Mouse (Mus musculus) liver, adult 2 months (tissue): ENCODE data around the gene Alox5ap. TPM values are rescaled to one million over a fixed set of nuclear protein-coding genes. Genes with fewer than 3 reads are reported as not detected.

Source experiments
- DNase-seq: peaks from one replicate; pipeline ENCODE4 v3.0.0-alpha.2; 2011; ENCODE audit warnings: low read depth, low spot score; ENCODE audit errors: extremely low read depth
- H3K27ac ChIP-seq: fragments of 200-500 bp; replicated peaks from 2 replicates; pipeline ENCODE4 v1.5.1; 2012; ENCODE audit warnings: low read depth, mild to moderate bottlenecking, control low read depth, inconsistent platforms, low read length; ENCODE audit not compliant: insufficient read depth
- H3K27me3 ChIP-seq: fragments of 200-500 bp; 2 replicates; pipeline ENCODE4 v1.6.1; 2012; ENCODE audit warnings: mild to moderate bottlenecking, moderate library complexity, low read length, inconsistent platforms; ENCODE audit not compliant: control insufficient read depth, insufficient read depth
- H3K36me3 ChIP-seq: fragments of 200-500 bp; 2 replicates; pipeline ENCODE4 v1.6.1; 2012; ENCODE audit warnings: low read length, inconsistent platforms; ENCODE audit not compliant: control insufficient read depth, insufficient read depth
- H3K4me1 ChIP-seq: fragments of 200-500 bp; 2 replicates; pipeline ENCODE4 v1.6.1; 2011; ENCODE audit warnings: low read length; ENCODE audit not compliant: control insufficient read depth, insufficient read depth
- H3K4me3 ChIP-seq: fragments of 200-500 bp; 2 replicates; pipeline ENCODE4 v1.5.1; 2011; ENCODE audit warnings: low read depth, mild to moderate bottlenecking, control low read depth, low read length, moderate library complexity; ENCODE audit not compliant: insufficient read depth
- H3K79me2 ChIP-seq: fragments of 200-500 bp; 2 replicates; pipeline ENCODE4 v1.6.1; 2012; ENCODE audit warnings: inconsistent platforms, mild to moderate bottlenecking, low read length, moderate library complexity; ENCODE audit not compliant: control insufficient read depth, insufficient read depth
- H3K9ac ChIP-seq: fragments of 200-500 bp; 2 replicates; pipeline ENCODE4 v1.6.1; 2012; ENCODE audit warnings: low read depth, mild to moderate bottlenecking, control low read depth, inconsistent platforms, low read length
- CTCF ChIP-seq: fragments of 200-500 bp; IDR thresholded peaks from 2 replicates; pipeline ENCODE4 v1.5.1; 2011; ENCODE audit warnings: low read depth, low read length, control low read depth
- POLR2A ChIP-seq: fragments of 200-500 bp; IDR thresholded peaks from 2 replicates; pipeline ENCODE4 v1.6.1; 2011; ENCODE audit warnings: low read length, control low read depth; ENCODE audit not compliant: insufficient read depth; ENCODE audit errors: extremely low read depth
- WGBS: fragments of 180-500 bp; shearing (Covaris S2); methylation state at CpG from one replicate; pipeline ENCODE4 v1.1.7; 2018; 5-methylcytosine and 5-hydroxymethylcytosine counted together
- polyA plus RNA-seq: library from polyadenylated mRNA; depleted of rRNA; stranded (reverse); fragments of >200 nt; gene quantifications from 2 replicates; pipeline ENCODE4 v1.2.3, GENCODE M21; 2012
- total RNA-seq: library from RNA; depleted of rRNA; stranded (reverse); fragments of >200 nt; gene quantifications from 2 replicates; pipeline ENCODE4 v1.2.3, GENCODE M21; 2014

Alox5ap gene
- total and polyA plus RNA-seq, 2 experiments: 3.8 to 6.4 TPM

DNA sequence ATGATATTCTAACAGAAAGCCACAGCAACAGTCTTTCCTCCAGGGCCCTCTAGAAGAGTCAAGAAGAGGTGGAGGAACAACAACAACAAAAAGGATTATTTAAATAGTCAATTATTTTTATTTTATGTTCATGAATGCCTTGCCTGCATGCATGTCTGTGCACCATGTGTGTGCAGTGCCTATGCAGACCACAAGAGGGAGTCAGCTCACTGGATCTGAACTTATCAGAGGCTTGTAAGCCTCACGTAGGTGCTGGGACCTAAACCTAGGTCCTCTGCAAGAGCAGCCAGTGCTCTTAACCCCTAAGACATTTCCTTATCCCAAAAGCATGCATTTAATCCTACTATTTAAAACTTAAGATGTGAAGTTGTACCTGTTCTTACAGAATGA, 10.5 kb downstream of the Alox5ap start:
- no peak overlapping the region for H3K27ac ChIP-seq
- WGBS: 92% methylated on average over 1 of the region's 1 CpGs
- H3K4me3 ChIP-seq: no peak overlapping the region
- no peak overlapping the region for H3K9ac ChIP-seq
- TF ChIP-seq CTCF: no peak
- no peak for TF ChIP-seq POLR2A
- H3K4me1 ChIP-seq: no peaks in the 10 kb centered on the region
- no peaks in the 10 kb centered on the region for H3K36me3 ChIP-seq
- H3K79me2 ChIP-seq: no peaks in the 10 kb centered on the region
- H3K27me3 ChIP-seq: no peaks in the 10 kb centered on the region
- DNase-seq: no peak

DNA sequence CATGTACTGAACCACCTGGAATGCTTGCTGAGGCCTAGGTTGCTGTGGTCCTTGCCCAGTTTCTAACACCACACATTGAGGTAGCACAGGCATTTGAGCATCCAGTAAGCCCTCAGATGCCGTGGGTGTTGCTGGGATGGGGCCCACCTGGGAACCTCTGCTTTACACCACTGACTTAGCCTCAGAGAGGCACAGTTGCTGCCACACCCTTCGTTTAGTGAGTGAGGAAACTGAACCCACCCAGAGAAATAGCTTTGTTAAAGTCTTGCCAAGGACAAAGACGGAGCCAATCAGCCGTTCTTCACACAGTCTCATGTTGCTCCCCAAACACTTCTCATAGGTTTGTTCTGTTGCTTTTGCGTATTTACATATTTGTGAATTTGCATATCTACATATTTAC, 13.0 kb downstream of the Alox5ap start:
- no peak overlapping the region for H3K27ac ChIP-seq
- no peaks in the 10 kb centered on the region for H3K4me1 ChIP-seq
- TF ChIP-seq CTCF (no peak), POLR2A (no peak)
- no peak overlapping the region for H3K9ac ChIP-seq
- H3K79me2 ChIP-seq: no peaks in the 10 kb centered on the region
- 80% methylated on average over 5 of the region's 5 CpGs for WGBS
- no peak for DNase-seq
- H3K4me3 ChIP-seq: no peak overlapping the region
- H3K27me3 ChIP-seq: no peaks in the 10 kb centered on the region
- H3K36me3 ChIP-seq: no peaks in the 10 kb centered on the region

DNA sequence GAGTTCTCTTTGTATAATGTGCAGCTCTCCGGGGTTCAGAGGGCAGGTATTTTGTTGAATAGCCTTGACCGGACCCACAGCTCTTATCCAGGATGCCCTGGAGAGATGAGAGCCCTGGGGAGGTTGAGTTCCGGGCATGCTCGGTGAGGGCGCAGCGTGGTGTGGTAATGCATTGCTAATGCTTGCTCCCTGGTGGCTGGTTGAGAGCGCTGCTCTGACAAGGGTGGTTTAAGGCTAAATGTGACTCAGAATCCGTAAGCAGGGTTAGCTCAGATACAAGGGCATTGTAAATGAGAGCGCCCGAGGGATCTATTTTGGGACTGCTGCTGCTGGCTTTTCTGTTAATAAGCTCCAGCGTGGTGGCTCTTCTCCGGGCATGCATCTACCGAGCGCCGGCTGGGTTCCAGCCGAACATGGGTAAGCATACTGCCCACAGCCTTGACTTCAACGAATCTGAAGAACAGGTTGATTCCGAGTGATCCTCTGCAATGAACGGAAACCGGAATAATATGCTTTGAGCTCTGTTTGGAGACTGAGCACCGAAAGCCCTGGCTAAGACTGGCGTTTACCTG, 14.8 kb downstream of the Alox5ap start:
- DNase-seq: no peak
- Histone ChIP-seq H3K36me3 (no peaks in the 10 kb centered on the region), H3K4me1 (no peaks in the 10 kb centered on the region), H3K27me3 (no peaks in the 10 kb centered on the region), H3K27ac (no peak overlapping the region), H3K9ac (no peak overlapping the region), H3K4me3 (no peak overlapping the region), H3K79me2 (no peaks in the 10 kb centered on the region)
- 60% methylated on average over 22 of the region's 22 CpGs for WGBS
- TF ChIP-seq POLR2A: no peak
- no peak for TF ChIP-seq CTCF

DNA sequence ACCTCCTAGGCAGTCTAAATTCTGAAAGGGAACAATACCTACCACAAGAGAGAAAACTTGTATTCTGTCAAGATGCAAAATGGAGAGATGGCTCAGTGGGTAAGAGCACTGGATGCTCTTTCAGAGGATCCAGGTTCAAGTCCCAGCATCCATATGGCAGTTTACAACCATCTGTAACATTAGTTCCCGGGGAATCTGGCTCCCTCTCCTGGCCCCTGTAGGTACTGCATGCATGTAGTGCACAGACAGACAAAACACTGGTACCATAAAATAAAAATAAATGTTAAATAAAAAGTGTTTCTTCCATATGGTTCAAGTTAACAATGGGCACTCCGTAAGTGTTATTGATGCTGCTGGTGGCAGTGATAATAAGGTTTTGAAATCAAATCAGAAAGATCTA, 18.4 kb downstream of the Alox5ap start:
- H3K4me3 ChIP-seq: no peak overlapping the region
- peaks cover 2% of the 10 kb centered on the region; the same call in 1 of the 2 replicates for H3K27me3 ChIP-seq
- DNase-seq: no peak
- H3K36me3 ChIP-seq: no peaks in the 10 kb centered on the region
- H3K27ac ChIP-seq: no peak overlapping the region
- H3K4me1 ChIP-seq: no peaks in the 10 kb centered on the region
- H3K79me2 ChIP-seq: no peaks in the 10 kb centered on the region
- TF ChIP-seq CTCF (peak; percentile 46; the same call in 1 of the 2 replicates), POLR2A (no peak)
- 81% methylated on average over 2 of the region's 2 CpGs for WGBS
- no peak overlapping the region for H3K9ac ChIP-seq

DNA sequence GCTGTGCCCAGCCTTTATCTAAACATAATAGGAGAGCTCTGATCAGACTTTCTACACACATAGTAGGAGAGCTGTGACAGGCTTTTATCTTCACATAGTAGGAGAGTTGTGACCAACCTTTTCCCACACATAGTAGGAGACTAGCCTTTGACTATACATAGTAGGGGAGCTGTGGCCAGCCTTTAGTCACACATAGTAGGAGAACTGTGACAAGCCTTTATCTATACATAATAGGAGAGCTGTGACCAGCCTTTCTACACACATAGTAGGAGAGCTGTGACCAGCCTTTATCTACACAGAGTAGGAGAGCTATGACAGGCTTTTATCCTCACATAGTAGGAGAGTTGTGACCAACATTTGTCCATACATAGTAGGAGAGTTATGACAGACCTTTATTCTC, 19.3 kb downstream of the Alox5ap start:
- Histone ChIP-seq H3K27me3 (peaks cover 2% of the 10 kb centered on the region; the same call in 1 of the 2 replicates), H3K4me3 (no peak overlapping the region), H3K9ac (no peak overlapping the region), H3K4me1 (no peaks in the 10 kb centered on the region), H3K79me2 (no peaks in the 10 kb centered on the region), H3K36me3 (no peaks in the 10 kb centered on the region), H3K27ac (no peak overlapping the region)
- no peak for DNase-seq
- no peak for TF ChIP-seq POLR2A
- TF ChIP-seq CTCF: no peak

GRCm38 (mm10) chr5:149286021-149286420, 21.5 kb downstream of the Alox5ap start:
- no peak overlapping the region for H3K27ac ChIP-seq
- no peaks in the 10 kb centered on the region for H3K36me3 ChIP-seq
- TF ChIP-seq POLR2A: no peak
- no peak for TF ChIP-seq CTCF
- WGBS: 45% methylated on average over 7 of the region's 7 CpGs
- no peaks in the 10 kb centered on the region for H3K79me2 ChIP-seq
- H3K9ac ChIP-seq: no peak overlapping the region
- peaks cover 2% of the 10 kb centered on the region; the same call in 1 of the 2 replicates for H3K27me3 ChIP-seq
- no peak for DNase-seq
- H3K4me3 ChIP-seq: no peak overlapping the region
- no peaks in the 10 kb centered on the region for H3K4me1 ChIP-seq
